Mouse (Mus musculus) cerebellum, postnatal 36 days (tissue): ENCODE results near the gene Zzz3.

Source experiments
- DNase-seq, 2 experiments: peaks; one replicate each; pipeline ENCODE4 v3.0.0; 2021 to 2022; ENCODE audit warnings: mixed read lengths in 2 of 2

Zzz3 gene

DNA sequence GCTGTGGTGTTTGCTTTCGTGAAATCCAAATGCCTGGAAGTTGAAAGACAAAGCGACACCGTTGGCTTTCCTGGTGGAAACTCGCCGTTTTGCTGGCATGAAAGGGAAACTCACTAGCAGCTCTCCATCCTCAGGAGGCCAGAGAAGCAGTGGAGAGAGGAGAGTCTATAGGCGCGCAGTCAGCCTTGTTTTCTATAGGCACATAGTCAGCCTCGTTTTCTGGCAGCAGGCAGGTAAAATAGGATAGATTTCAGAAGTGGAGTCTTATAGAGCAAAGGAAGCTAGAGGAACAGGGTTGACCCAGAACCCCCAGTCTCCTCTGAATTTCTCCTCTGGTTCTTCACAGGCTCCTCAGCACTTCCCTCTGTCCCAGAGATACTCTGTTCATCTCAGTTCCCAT is 72.8 kb downstream of the Zzz3 start:
- no peak for DNase-seq

- DNase-seq: no peak
These were observed 73.3 kb downstream of the Zzz3 start for GRCm38 (mm10) chr3:152468569-152469041.

DNA sequence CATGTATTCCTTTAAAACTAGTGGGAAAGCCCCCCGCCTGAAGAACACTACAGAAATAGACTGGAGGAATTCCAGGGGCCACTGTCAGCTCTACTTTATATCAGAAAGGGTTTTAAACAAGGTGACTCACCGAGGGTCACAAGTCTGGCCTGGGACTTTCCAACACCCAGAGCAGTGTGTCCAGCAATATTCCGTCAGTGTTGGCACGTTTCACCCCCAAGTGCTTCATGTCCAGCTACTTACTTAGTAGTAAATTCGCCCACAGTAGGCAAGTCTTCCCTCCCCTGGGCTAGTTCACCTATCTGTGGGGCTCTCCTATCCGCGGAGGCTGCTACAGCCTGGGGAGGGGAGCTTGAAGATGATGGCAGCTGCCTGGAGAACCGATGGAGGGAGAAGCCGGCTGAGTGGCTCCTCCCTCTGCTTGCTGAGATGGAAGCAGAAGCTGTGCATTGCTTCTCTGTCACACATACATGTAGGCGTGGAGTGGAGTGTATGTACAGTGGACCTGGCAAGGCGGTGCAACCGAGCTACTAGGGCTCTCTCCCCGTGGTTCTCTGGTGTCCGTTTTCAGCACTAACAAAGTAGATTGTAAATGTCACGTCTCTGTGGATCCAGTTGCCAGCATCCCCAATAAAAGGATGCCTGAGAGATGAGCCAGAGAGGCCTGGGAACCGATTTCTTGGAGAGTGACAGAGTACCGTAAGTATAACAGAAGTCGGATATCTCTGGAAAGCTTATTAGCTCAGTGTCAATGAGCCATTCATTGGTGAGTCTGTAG is 74.3 kb downstream of the Zzz3 start:
- no peak for DNase-seq

GRCm38 (mm10) chr3:152470347-152470746 is 75.1 kb downstream of the Zzz3 start:
- DNase-seq: no peak

DNA sequence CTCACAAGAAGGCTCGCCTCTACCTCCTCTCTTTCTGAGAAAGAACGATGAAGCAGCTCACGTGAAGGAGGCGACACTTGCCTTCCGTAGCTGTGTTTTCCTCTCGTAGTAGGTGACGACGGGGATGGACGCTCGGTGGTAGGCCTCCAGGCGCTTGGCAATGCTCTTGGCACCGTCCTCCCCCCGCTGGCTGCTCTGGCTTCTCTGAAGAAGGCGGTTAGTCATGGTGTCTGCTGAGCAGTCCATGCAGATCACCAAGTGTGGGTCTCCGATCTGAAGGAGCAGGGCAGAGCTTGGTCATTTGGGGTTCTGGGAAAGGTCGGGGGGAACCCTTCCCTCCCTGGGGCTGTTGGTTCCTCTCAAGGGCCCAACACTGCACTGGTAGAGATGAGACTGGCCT is 77.4 kb downstream of the Zzz3 start:
- peak in 1 of 2 experiments; percentile 28 for DNase-seq

GRCm38 (mm10) chr3:152474582-152475277 is 79.5 kb downstream of the Zzz3 start:
- DNase-seq: peak; percentile 30 to 32

- no peak for DNase-seq
These were observed 80.0 kb downstream of the Zzz3 start for GRCm38 (mm10) chr3:152475278-152475669.

DNA sequence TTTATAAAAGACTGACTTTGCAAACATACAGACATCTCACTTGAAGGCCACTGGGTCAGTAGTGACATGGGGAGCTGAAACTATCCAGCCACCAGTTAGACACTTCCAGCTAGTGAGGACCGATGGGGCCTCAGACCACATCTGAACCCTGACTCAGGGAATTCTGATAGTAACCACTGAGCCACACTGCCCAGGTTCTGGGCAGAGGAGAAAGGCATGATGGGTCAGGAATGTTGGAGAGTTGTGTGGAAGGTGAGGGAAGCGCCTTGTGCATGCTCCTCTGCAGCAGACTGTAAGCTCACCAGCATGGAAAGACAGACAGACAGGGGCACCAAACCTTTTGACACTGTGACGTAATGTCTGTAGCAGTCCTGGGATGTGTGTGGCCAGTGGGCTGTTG is 80.6 kb downstream of the Zzz3 start:
- no peak for DNase-seq

- peak; percentile 33 to 41 for DNase-seq
These were observed 82.7 kb downstream of the Zzz3 start for GRCm38 (mm10) chr3:152477796-152478527.

DNA sequence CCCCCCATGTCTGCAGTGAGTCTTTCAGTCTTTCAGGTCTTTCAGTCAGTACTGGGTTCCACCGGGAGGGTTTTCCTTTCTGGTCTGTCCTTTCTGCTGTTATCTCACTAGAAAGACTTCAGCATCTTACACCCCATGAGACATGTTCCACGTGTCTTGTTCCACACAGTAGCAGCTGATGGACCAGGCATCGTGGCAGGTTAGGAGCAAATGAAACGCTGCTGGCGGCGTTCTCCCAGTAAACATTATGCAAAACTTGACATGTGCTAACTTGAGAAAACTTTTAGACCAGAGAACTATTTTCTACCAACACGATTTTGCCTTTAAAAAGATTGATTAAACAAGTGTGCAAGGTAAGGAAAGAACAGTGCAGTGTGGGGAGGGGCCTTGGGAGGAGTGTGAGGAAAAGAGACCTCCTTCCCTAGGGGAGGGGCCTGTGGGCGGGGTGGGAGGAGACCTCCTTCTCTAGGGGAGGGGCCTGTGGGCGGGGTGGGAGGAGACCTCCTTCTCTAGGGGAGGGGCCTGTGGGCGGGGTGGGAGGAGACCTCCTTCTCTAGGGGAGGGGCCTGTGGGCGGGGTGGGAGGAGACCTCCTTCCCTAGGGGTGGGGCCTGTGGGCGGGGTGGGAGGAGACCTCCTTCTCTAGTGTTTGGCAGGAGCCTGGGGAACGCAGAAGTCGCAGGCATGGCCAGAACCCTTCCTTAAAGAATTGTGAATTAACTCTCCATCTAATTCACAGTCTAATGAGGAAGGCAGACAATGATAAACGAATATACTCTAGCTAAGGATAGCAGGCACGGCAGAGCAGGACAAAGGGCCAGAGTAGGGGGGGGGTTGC is 83.5 kb downstream of the Zzz3 start:
- no peak for DNase-seq

GRCm38 (mm10) chr3:152480336-152480735 is 85.1 kb downstream of the Zzz3 start:
- DNase-seq: no peak

DNA sequence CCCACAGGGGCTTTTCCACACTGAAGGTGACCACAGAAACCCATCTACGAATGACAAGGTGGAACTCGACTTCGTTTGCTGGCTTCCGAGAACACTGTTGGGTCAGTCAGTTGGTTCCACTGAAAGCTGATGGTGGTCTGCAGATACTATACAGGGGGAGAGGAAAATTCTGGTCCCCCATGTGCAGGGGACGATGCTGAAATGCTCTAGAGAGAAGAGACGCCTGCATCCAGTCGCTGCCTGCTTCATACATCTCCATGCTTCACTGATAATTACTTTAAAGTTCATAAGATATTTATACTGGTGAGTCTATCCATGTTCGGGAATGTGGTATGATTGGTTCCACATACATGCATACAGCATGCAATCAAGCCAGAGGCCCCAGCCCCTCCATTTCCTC is 86.9 kb downstream of the Zzz3 start:
- DNase-seq: no peak

GRCm38 (mm10) chr3:152483800-152484199 is 88.5 kb downstream of the Zzz3 start:
- no peak for DNase-seq

DNA sequence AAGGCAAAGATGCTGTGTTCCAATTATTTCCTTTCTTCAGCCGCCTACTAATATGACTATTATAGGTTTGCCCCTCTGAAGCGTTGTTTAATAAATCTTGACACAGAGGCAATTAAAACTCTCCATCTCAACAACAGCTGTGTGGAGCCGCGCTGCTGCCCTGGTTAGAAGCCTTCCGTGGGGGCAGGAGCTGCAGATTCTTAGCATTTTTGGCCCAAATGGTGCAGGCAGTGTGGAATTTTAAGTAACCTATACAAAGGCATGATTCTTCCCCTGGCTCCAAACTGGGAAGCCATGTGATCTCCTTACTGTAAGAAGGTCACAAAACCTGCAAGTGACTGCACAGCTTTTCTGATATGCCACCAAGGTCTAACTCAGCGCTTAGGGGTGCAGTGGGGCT is 88.9 kb downstream of the Zzz3 start:
- DNase-seq: no peak

- DNase-seq: no peak
These were observed 93.7 kb downstream of the Zzz3 start for GRCm38 (mm10) chr3:152488964-152489363.

DNA sequence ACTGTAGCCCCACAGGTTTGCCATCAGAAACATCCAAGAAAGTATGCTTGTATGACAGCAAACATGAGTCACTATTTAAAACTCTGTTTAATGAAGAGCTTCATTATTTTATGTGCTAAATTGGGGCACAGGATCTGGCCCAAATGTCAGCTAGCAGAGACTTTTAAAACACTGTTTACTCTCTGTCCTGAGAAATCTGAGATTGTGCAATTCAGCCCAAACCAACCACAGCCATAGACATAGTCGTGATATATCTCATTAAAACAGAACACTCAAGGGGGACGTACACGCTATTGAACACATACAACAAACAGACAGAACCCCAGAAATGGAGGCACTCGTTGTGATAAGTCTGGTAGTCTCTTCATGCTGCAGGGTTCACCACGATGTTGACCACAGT is 95.2 kb downstream of the Zzz3 start:
- DNase-seq: no peak

DNA sequence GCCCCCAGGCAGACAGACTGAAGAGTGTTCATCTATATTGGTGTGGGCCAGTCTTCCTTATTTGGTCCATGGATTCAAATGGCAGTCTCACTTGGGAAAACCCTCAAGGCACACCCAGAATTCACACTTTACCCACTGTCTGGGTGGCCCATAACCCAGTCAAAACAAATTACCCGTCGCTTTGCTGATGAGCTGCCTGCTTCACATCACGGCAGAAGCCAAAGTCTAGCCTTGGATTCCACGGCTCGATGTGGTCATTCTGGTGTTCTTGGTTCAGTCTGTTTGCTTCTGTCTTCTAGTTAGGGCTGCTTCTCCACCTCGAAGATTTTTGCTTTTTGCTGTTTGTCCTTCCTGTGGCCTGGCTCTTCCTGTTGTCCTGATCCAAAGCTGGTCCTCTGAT is 97.0 kb downstream of the Zzz3 start:
- DNase-seq: no peak

GRCm38 (mm10) chr3:152493813-152494212 is 98.5 kb downstream of the Zzz3 start:
- DNase-seq: no peak

- no peak for DNase-seq
These were observed 99.5 kb downstream of the Zzz3 start for GRCm38 (mm10) chr3:152494667-152495360.

DNA sequence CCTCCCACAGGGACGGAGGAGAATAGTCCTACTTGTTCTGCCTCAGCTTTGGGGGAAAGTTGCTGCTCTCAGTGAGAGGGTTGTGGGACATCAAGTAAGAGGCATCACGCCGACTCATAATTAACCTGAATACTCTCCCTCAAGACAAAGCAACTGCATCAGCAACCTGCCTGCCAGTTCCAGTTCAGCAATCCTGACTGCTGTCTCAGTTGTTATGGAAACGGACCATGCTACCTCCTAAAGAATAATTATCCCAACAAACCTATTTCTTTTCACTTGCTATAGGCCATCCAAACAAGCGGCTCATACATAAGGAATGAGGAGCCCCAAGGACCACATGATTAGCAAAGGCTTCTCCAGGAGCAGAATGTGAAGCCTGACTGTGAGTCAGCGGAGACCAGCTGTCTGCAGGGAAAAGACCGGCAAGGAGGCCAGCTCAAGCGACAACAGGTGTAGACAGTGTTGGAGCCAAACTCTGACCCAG is 100.2 kb downstream of the Zzz3 start:
- no peak for DNase-seq

- DNase-seq: no peak
These were observed 101.8 kb downstream of the Zzz3 start for GRCm38 (mm10) chr3:152497084-152497483.

GRCm38 (mm10) chr3:152497842-152498241 is 102.6 kb downstream of the Zzz3 start:
- DNase-seq: no peak
